Comparison of ENCODE assay signal across 8 mouse cellular contexts in the genomic region with DNA sequence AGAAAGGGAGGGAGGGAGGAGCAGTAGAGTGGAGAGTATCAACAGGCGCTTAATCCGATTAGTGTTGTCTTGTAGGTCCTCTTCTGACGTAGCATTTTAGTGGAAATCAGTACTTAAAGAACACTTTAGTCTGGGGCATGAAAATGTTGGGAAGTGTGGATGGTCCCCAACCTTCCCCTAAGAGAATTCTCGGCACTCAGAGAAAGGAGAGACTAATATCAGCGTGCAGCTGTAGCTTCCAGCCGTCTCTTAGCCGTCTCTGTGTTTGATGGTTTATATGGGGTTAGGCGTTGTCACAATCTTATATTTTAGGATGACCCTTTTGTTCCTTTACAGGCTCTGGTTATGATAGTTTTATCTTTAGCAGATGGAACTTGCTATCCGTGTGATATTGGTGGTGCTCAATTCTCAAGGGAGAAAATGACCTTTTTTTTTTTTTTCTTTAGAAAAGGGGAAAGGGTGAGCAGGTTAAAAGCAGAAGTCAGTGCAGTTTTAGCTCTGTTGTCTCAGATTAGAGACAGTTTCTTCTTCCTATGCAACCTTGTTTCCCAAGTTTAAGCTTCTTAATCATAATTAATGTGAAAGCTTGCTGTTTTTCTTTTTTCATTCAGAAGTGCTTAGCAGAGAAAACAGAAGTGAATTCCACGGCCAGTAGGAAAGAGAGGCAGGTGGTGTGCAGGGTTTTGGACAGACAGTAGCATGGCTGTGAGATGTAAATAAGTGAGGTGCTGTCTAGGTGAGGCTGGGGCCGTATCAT. TPM values are rescaled to one million over a fixed set of nuclear protein-coding genes. Genes with fewer than 3 reads are reported as not detected.
DNase-seq lines count a peak whose midpoint lies in the region; ATAC-seq and TF ChIP-seq lines count a peak whose summit lies in the region.

No protein-coding gene starts in this region.

- H3K4me3 ChIP-seq in liver, adult 2 months (ENCODE audit: insufficient read depth, low read depth, low read length), result peak overlapping the region; percentile 92
- peak overlapping the region; percentile 70 for H3K4me3 ChIP-seq in embryonic facial prominence, embryonic 13.5 days
- peak overlapping the region; percentile 68 for H3K4me3 ChIP-seq in limb, embryonic 11.5 days (ENCODE audit: low read depth, low read length)
- peak overlapping the region; percentile 62 for H3K4me3 ChIP-seq in olfactory bulb, adult 2 months (ENCODE audit: insufficient read depth, low read depth, low read length)

- peaks cover 12% of the 10 kb centered on the region for H3K4me1 ChIP-seq in liver, adult 2 months (ENCODE audit: control insufficient read depth, insufficient read depth, low read length)
- peaks cover 19% of the 10 kb centered on the region for H3K4me1 ChIP-seq in embryonic facial prominence, embryonic 13.5 days
- H3K4me1 ChIP-seq in limb, embryonic 11.5 days (ENCODE audit: control insufficient read depth, insufficient read depth, low read length), result peaks cover 3% of the 10 kb centered on the region; the same call in 1 of the 2 replicates
- peaks cover 3% of the 10 kb centered on the region; the same call in 1 of the 2 replicates for H3K4me1 ChIP-seq in olfactory bulb, adult 2 months (ENCODE audit: control insufficient read depth, insufficient read depth, low read length)

- H3K27me3 ChIP-seq in liver, adult 2 months (ENCODE audit: control insufficient read depth, insufficient read depth, low read length), result no peaks in the 10 kb centered on the region
- H3K27me3 ChIP-seq in embryonic facial prominence, embryonic 13.5 days, result no peaks in the 10 kb centered on the region
- no peaks in the 10 kb centered on the region for H3K27me3 ChIP-seq in limb, embryonic 11.5 days (ENCODE audit: control insufficient read depth, insufficient read depth, low read length)

- no peak for ATAC-seq in embryonic facial prominence, embryonic 13.5 days (ENCODE audit: insufficient number of reproducible peaks, insufficient read depth, low FRiP score, low TSS enrichment, low read depth)
- ATAC-seq in limb, embryonic 11.5 days (ENCODE audit: insufficient number of reproducible peaks, low FRiP score, low TSS enrichment, low read depth), result 0 out of 2 replicates have a peak, but pooled peaks have one; percentile 9

- TF ChIP-seq CTCF in liver, adult 2 months (IDR thresholded peaks at IDR 0.05; ENCODE audit: low read depth, low read length), result no peak
- no peak for TF ChIP-seq CTCF in olfactory bulb, adult 2 months (IDR thresholded peaks at IDR 0.05; ENCODE audit: insufficient read depth, low read depth, low read length)

- no peak for TF ChIP-seq POLR2A in liver, adult 2 months (IDR thresholded peaks at IDR 0.05; ENCODE audit: extremely low read depth, insufficient read depth, low read length)
- no peak for TF ChIP-seq POLR2A in olfactory bulb, adult 2 months (IDR thresholded peaks at IDR 0.05; ENCODE audit: insufficient read depth, low read depth, low read length)

- no peaks in the 10 kb centered on the region for H3K9me3 ChIP-seq in embryonic facial prominence, embryonic 13.5 days
- no peaks in the 10 kb centered on the region for H3K9me3 ChIP-seq in limb, embryonic 11.5 days (ENCODE audit: control insufficient read depth, low read length)

- peak overlapping the region; percentile 78 for H3K4me2 ChIP-seq in embryonic facial prominence, embryonic 13.5 days
- H3K4me2 ChIP-seq in limb, embryonic 11.5 days (ENCODE audit: low read depth, severe bottlenecking), result peak overlapping the region; percentile 71

- DNase-seq in liver, adult 2 months (ENCODE audit: extremely low read depth, low read depth, low spot score), result no peak
- DNase-seq in liver, result no peak
- no peak for DNase-seq in limb, embryonic 11.5 days (ENCODE audit: low spot score)
- no peak for DNase-seq in spleen, postnatal 14 days (ENCODE audit: low spot score in 2 of 2)
- DNase-seq in left cerebral cortex, adult 18-20 months (ENCODE audit: low spot score in 2 of 2), result no peak
- no peak for DNase-seq in cerebellum, postnatal 14 days

- H3K79me2 ChIP-seq in liver, adult 2 months (ENCODE audit: control insufficient read depth, insufficient read depth, low read length), result peaks cover 18% of the 10 kb centered on the region; the same call in 1 of the 2 replicates

- H3K27ac ChIP-seq in liver, adult 2 months (replicated peaks; ENCODE audit: insufficient read depth, low read depth, low read length), result no peak overlapping the region; the same call in 1 of the 2 replicates
- peak overlapping the region; percentile 64; the same call in 1 of the 2 replicates for H3K27ac ChIP-seq in embryonic facial prominence, embryonic 13.5 days
- H3K27ac ChIP-seq in limb, embryonic 11.5 days (replicated peaks; ENCODE audit: low read depth, low read length), result no peak overlapping the region
- H3K27ac ChIP-seq in olfactory bulb, adult 2 months (ENCODE audit: insufficient read depth, low read depth, low read length), result no peak overlapping the region

- H3K9ac ChIP-seq in liver, adult 2 months (ENCODE audit: low read depth, low read length), result peak overlapping the region; percentile 88
- H3K9ac ChIP-seq in embryonic facial prominence, embryonic 13.5 days, result peak overlapping the region; percentile 86
- peak overlapping the region; percentile 86 for H3K9ac ChIP-seq in limb, embryonic 11.5 days (ENCODE audit: low read length)

- 11% methylated on average over 11 of the region's 11 CpGs for WGBS in liver, adult 2 months
- WGBS in embryonic facial prominence, embryonic 13.5 days, result 17% methylated on average over 11 of the region's 11 CpGs
- WGBS in limb, embryonic 11.5 days, result 16% methylated on average over 11 of the region's 11 CpGs
- 9% methylated on average over 11 of the region's 11 CpGs for WGBS in olfactory bulb, adult 2 months

- H3K36me3 ChIP-seq in liver, adult 2 months (ENCODE audit: control insufficient read depth, insufficient read depth, low read length), result peaks cover 6% of the 10 kb centered on the region; the same call in 1 of the 2 replicates
- H3K36me3 ChIP-seq in embryonic facial prominence, embryonic 13.5 days, result peaks cover 20% of the 10 kb centered on the region
- peaks cover 3% of the 10 kb centered on the region; the same call in 1 of the 2 replicates for H3K36me3 ChIP-seq in limb, embryonic 11.5 days (ENCODE audit: control insufficient read depth, insufficient read depth, low read length)

RNA-seq across cellular contexts. Expression of a gene that starts 0.8 kb away (rescaled TPM):
- 17.9 and 20.8 TPM in 2 replicates for total RNA-seq in liver, adult 2 months (2014; rRNA removed)
- polyA plus RNA-seq in liver, adult 2 months (2012; rRNA removed), result 17.9 and 22.2 TPM in 2 replicates
- 78.6 and 80.9 TPM in 2 replicates for polyA plus RNA-seq in embryonic facial prominence, embryonic 13.5 days (2015; fragmentation: Nextera tagmentation; extraction: Ambion mirVana)
- 81.9 and 87.4 TPM in 2 replicates for polyA plus RNA-seq in limb, embryonic 11.5 days (2014; fragmentation: Nextera tagmentation; extraction: Ambion mirVana)
- polyA plus RNA-seq in olfactory bulb, adult 2 months (2012; ENCODE audit: insufficient read depth, insufficient read length, low replicate concordance, missing spikeins), result not detected in 2 replicates
- total RNA-seq in left cerebral cortex, adult 18-20 months (2021), result 10 to 100 TPM; 40.0 to 43.2 TPM

RNA-seq across cellular contexts. Expression of a gene that starts 12.0 kb away (rescaled TPM):
- total RNA-seq in liver, adult 2 months (2014; rRNA removed), result 0.09 TPM in 1 of 2 replicates, not detected in the other
- polyA plus RNA-seq in liver, adult 2 months (2012; rRNA removed), result not detected in 2 replicates
- 0.17 TPM in 1 of 2 replicates, not detected in the other for polyA plus RNA-seq in embryonic facial prominence, embryonic 13.5 days (2015; fragmentation: Nextera tagmentation; extraction: Ambion mirVana)
- not detected in 2 replicates for polyA plus RNA-seq in limb, embryonic 11.5 days (2014; fragmentation: Nextera tagmentation; extraction: Ambion mirVana)
- polyA plus RNA-seq in olfactory bulb, adult 2 months (2012; ENCODE audit: insufficient read depth, insufficient read length, low replicate concordance, missing spikeins), result not detected in 2 replicates
- not detected for total RNA-seq in left cerebral cortex, adult 18-20 months (2021)

RNA-seq across cellular contexts. Expression of a gene that starts 18.8 kb away (rescaled TPM):
- 2.2 and 2.6 TPM in 2 replicates for total RNA-seq in liver, adult 2 months (2014; rRNA removed)
- polyA plus RNA-seq in liver, adult 2 months (2012; rRNA removed), result 1.4 and 4.4 TPM in 2 replicates
- polyA plus RNA-seq in embryonic facial prominence, embryonic 13.5 days (2015; fragmentation: Nextera tagmentation; extraction: Ambion mirVana), result 2.3 and 2.6 TPM in 2 replicates
- 2.6 and 3.2 TPM in 2 replicates for polyA plus RNA-seq in limb, embryonic 11.5 days (2014; fragmentation: Nextera tagmentation; extraction: Ambion mirVana)
- polyA plus RNA-seq in olfactory bulb, adult 2 months (2012; ENCODE audit: insufficient read depth, insufficient read length, low replicate concordance, missing spikeins), result not detected in 2 replicates
- 1 to 10 TPM; 8.4 to 9.1 TPM for total RNA-seq in left cerebral cortex, adult 18-20 months (2021)

RNA-seq across cellular contexts. Expression of a gene that starts 32.6 kb away (rescaled TPM):
- 101 and 110 TPM in 2 replicates for total RNA-seq in liver, adult 2 months (2014; rRNA removed)
- 211 and 236 TPM in 2 replicates for polyA plus RNA-seq in liver, adult 2 months (2012; rRNA removed)
- polyA plus RNA-seq in embryonic facial prominence, embryonic 13.5 days (2015; fragmentation: Nextera tagmentation; extraction: Ambion mirVana), result 38.9 and 42.1 TPM in 2 replicates
- 24.2 and 28.9 TPM in 2 replicates for polyA plus RNA-seq in limb, embryonic 11.5 days (2014; fragmentation: Nextera tagmentation; extraction: Ambion mirVana)
- polyA plus RNA-seq in olfactory bulb, adult 2 months (2012; ENCODE audit: insufficient read depth, insufficient read length, low replicate concordance, missing spikeins), result not detected in 2 replicates
- total RNA-seq in left cerebral cortex, adult 18-20 months (2021), result 10 to 100 TPM; 15.9 to 19.6 TPM

RNA-seq across cellular contexts. Expression of a gene that starts 50.1 kb away (rescaled TPM):
- total RNA-seq in liver, adult 2 months (2014; rRNA removed), result 0.18 and 0.34 TPM in 2 replicates
- polyA plus RNA-seq in liver, adult 2 months (2012; rRNA removed), result 0.27 and 0.46 TPM in 2 replicates
- polyA plus RNA-seq in embryonic facial prominence, embryonic 13.5 days (2015; fragmentation: Nextera tagmentation; extraction: Ambion mirVana), result 7.7 and 8.6 TPM in 2 replicates
- polyA plus RNA-seq in limb, embryonic 11.5 days (2014; fragmentation: Nextera tagmentation; extraction: Ambion mirVana), result 1.7 and 2.1 TPM in 2 replicates
- not detected in 2 replicates for polyA plus RNA-seq in olfactory bulb, adult 2 months (2012; ENCODE audit: insufficient read depth, insufficient read length, low replicate concordance, missing spikeins)
- 10 to 100 TPM; 19.0 to 20.0 TPM for total RNA-seq in left cerebral cortex, adult 18-20 months (2021)

Comparison
In these comparisons a context has a peak if more than half of its experiments do, and no peak if none do; other contexts are left out.
1. RNA of a gene that starts 0.8 kb away (polyA plus RNA-seq): 81.9 to 87.4 TPM in limb, embryonic 11.5 days, 78.6 to 80.9 TPM in embryonic facial prominence, embryonic 13.5 days and 17.9 to 22.2 TPM in liver, adult 2 months; not detected in olfactory bulb, adult 2 months; every median in the first group is over 10 times any median in the second.
2. Peak in every context shown above with its lines, with median percentiles within 50 percentile points of each other: H3K4me3 ChIP-seq and H3K9ac ChIP-seq.